Mouse (Mus musculus) limb, embryonic 14.5 days (tissue): ENCODE results near the gene Shisa5. TPM values are rescaled to one million over a fixed set of nuclear protein-coding genes. Genes with fewer than 3 reads are reported as not detected.

Experiments
- ATAC-seq: fragments of 200-750 bp; cut with Nextera tagmentation; 2 replicates; pipeline ENCODE4 v1.8.0; 2017; ENCODE audit warnings: low read depth, moderate number of reproducible peaks, moderate TSS enrichment; ENCODE audit not compliant: low FRiP score
- DNase-seq: peaks from one replicate; pipeline ENCODE4 v3.0.0-alpha.2; 2015; ENCODE audit warnings: low spot score
- H3K27ac ChIP-seq: fragments of 300-500 bp; sonication (generic); replicated peaks from 2 replicates; pipeline ENCODE4 v1.5.1; 2014; ENCODE audit warnings: low read depth, mild to moderate bottlenecking, low read length, moderate library complexity, mixed read lengths
- H3K27me3 ChIP-seq: fragments of 300-500 bp; sonication (generic); 2 replicates; pipeline ENCODE4 v1.6.1; 2014; ENCODE audit warnings: low read length, mixed read lengths; ENCODE audit not compliant: control insufficient read depth, insufficient read depth
- H3K36me3 ChIP-seq: fragments of 300-500 bp; sonication (generic); 2 replicates; pipeline ENCODE4 v1.6.1; 2014; ENCODE audit warnings: mild to moderate bottlenecking, low read length, moderate library complexity, mixed read lengths; ENCODE audit not compliant: control insufficient read depth, insufficient read depth
- H3K4me1 ChIP-seq: fragments of 300-500 bp; sonication (generic); 2 replicates; pipeline ENCODE4 v1.6.1; 2014; ENCODE audit warnings: antibody characterized with exemption, low read length, mixed read lengths; ENCODE audit not compliant: control insufficient read depth, insufficient read depth
- H3K4me2 ChIP-seq: fragments of 300-500 bp; sonication (generic); replicated peaks from 2 replicates; pipeline ENCODE4 v1.6.1; 2014; ENCODE audit warnings: low read depth, mild to moderate bottlenecking, low read length, moderate library complexity; ENCODE audit not compliant: severe bottlenecking
- H3K4me3 ChIP-seq: fragments of 300-500 bp; sonication (generic); replicated peaks from 2 replicates; pipeline ENCODE4 v1.5.1; 2014; ENCODE audit warnings: low read length
- H3K9ac ChIP-seq: fragments of 300-500 bp; sonication (generic); 2 replicates; pipeline ENCODE4 v1.6.1; 2014; ENCODE audit warnings: mild to moderate bottlenecking, low read depth, low read length, moderate library complexity; ENCODE audit not compliant: severe bottlenecking
- H3K9me3 ChIP-seq: fragments of 300-500 bp; sonication (generic); 2 replicates; pipeline ENCODE4 v1.6.1; 2016; ENCODE audit warnings: low read length; ENCODE audit not compliant: control insufficient read depth
- POLR2A ChIP-seq: fragments of 200-500 bp; IDR thresholded peaks from 2 replicates; pipeline ENCODE4 v1.8.0; 2012; ENCODE audit warnings: inconsistent platforms, mild to moderate bottlenecking, moderate library complexity, borderline replicate concordance; ENCODE audit not compliant: insufficient read depth, insufficient read length; ENCODE audit errors: extremely low read depth
- WGBS: fragments of 180-500 bp; shearing (Covaris S2); extraction: QIAGEN DNeasy Blood & Tissue Kit; methylation state at CpG from one replicate; pipeline ENCODE4 v1.1.7; 2014; 5-methylcytosine and 5-hydroxymethylcytosine counted together
- polyA plus RNA-seq, 2 experiments: library from polyadenylated mRNA; depleted of rRNA in 1 of 2; stranded (reverse) in 1 of 2; unstranded in 1 of 2; fragments of >200 nt; fragmentation: Nextera tagmentation in 1 of 2; extraction: Ambion mirVana in 1 of 2; gene quantifications; 2 replicates each; pipeline versions ENCODE4 v1.2.1 to v1.2.3; 2012 to 2014

The Shisa5 gene
- polyA plus RNA-seq, 2 experiments = 82.4 to 150 TPM

DNA sequence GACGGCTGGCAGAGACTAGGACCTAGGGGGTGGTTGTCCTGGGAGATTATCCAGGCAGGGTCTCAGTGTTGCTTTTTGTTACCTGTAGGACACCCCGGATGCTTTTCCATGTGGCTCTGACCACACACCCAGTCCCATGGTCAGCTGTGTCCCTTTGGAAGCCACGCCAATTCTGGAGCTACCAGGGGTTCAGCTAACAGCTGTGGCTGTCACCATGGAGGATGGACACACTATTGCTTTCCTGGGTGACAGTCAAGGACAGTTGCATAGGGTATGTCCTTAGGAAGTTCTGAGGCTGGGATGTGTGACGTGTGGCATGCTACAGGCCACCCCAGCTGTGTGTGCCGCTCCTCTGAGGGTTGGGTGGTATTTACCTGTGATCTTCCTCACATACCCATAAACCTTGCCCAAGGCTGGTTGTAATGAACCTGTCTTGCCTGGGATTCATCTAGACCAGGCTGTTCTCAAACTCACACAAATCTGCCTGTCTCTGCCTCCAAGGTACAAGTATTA, 63.6 kb downstream of the Shisa5 start:
- TF ChIP-seq POLR2A = no peak
- DNase-seq (no peak), ATAC-seq (no peak)
- Histone ChIP-seq H3K4me1 (peaks cover 37% of the 10 kb centered on the region), H3K27ac (no peak overlapping the region), H3K9me3 (no peaks in the 10 kb centered on the region), H3K9ac (no peak overlapping the region), H3K4me2 (no peak overlapping the region), H3K4me3 (no peak overlapping the region), H3K27me3 (no peaks in the 10 kb centered on the region), H3K36me3 (peaks cover 65% of the 10 kb centered on the region)
- 94% methylated on average over 5 of the region's 5 CpGs for WGBS

DNA sequence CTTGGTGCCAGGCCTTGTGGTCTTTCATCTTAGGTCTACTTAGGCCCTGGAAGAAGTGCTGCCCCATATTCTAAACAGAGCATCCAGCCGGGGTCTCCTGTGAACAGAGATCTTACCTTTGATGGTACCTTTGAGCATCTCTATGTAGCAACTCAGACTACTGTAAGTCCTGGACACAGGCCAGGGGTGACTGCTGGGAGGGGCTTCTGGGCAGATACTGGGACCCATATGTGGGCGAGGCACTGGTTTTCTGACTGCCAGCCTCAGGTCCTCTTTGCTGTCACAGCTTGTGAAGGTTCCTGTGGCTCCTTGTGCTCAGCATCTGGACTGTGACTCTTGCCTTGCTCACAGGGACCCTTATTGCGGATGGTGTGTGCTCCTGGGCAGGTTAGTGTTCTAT, 64.2 kb downstream of the Shisa5 start:
- Histone ChIP-seq H3K4me2 (no peak overlapping the region), H3K4me3 (no peak overlapping the region), H3K9ac (no peak overlapping the region), H3K4me1 (peaks cover 31% of the 10 kb centered on the region), H3K27ac (no peak overlapping the region), H3K27me3 (no peaks in the 10 kb centered on the region), H3K9me3 (no peaks in the 10 kb centered on the region), H3K36me3 (peaks cover 68% of the 10 kb centered on the region)
- 83% methylated on average over 3 of the region's 3 CpGs for WGBS
- ATAC-seq (no peak), DNase-seq (no peak)
- no peak for TF ChIP-seq POLR2A

DNA sequence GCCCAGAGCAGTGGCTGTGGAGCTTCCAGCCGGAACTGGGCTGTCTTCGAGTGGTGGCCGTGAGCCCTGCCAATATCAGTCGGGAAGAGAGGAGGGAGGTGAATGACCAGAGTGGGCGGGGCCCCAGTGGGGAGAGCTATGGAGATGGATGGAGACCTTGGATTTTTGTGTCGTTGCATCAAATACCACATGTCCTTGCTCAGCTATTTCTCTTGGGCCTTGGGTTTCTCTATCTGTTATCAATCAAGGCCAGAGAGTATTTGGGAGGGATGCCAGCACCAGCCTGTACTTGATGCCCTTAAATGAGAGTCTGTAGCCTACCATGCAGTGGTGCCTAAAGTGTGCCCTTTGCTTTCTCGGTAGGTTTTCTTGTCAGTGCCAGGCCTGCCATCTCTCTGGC, 64.9 kb downstream of the Shisa5 start:
- Histone ChIP-seq H3K9ac (no peak overlapping the region), H3K9me3 (no peaks in the 10 kb centered on the region), H3K4me2 (no peak overlapping the region), H3K4me3 (no peak overlapping the region), H3K27ac (no peak overlapping the region), H3K36me3 (peaks cover 75% of the 10 kb centered on the region), H3K4me1 (peaks cover 25% of the 10 kb centered on the region), H3K27me3 (no peaks in the 10 kb centered on the region)
- 86% methylated on average over 7 of the region's 7 CpGs for WGBS
- no peak for TF ChIP-seq POLR2A
- ATAC-seq = no peak
- no peak for DNase-seq

- no peak for DNase-seq
- no peaks in the 10 kb centered on the region for H3K27me3 ChIP-seq
- no peak for TF ChIP-seq POLR2A
- H3K4me3 ChIP-seq = no peak overlapping the region
- ATAC-seq = no peak
- H3K9ac ChIP-seq = no peak overlapping the region
- 87% methylated on average over 9 of the region's 9 CpGs for WGBS
- H3K27ac ChIP-seq = no peak overlapping the region
- no peaks in the 10 kb centered on the region for H3K9me3 ChIP-seq
- peaks cover 84% of the 10 kb centered on the region for H3K36me3 ChIP-seq
- H3K4me1 ChIP-seq = peaks cover 16% of the 10 kb centered on the region
- H3K4me2 ChIP-seq = no peak overlapping the region
These were observed 65.7 kb downstream of the Shisa5 start for GRCm38 (mm10) chr9:109104083-109104482.

DNA sequence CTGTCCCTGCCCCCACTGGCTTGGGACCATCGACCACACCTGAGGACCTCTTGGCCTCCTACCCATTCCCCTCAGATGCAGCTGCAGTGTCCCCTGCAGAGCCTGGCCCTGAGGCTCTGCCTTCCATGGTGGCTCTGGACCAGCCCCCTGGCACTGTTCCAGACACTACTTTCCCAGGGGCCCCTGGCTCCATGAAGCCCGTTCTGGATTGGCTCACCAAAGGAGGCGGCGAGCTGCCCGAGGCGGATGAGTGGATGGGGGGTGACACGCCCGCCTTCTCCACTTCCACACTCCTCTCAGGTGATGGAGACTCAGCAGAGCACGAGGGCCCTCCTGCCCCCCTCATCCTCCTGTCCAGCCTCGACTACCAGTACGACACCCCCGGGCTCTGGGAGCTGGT, 66.6 kb downstream of the Shisa5 start:
- H3K4me2 ChIP-seq = no peak overlapping the region
- no peaks in the 10 kb centered on the region for H3K9me3 ChIP-seq
- H3K36me3 ChIP-seq = peaks cover 84% of the 10 kb centered on the region
- H3K9ac ChIP-seq = no peak overlapping the region
- ATAC-seq (no peak), DNase-seq (no peak)
- WGBS = 71% methylated on average over 11 of the region's 12 CpGs
- H3K4me3 ChIP-seq = no peak overlapping the region
- peaks cover 8% of the 10 kb centered on the region; the same call in 1 of the 2 replicates for H3K4me1 ChIP-seq
- H3K27me3 ChIP-seq = no peaks in the 10 kb centered on the region
- no peak overlapping the region for H3K27ac ChIP-seq
- no peak for TF ChIP-seq POLR2A

- 94% methylated on average over 12 of the region's 12 CpGs for WGBS
- Histone ChIP-seq H3K9ac (no peak overlapping the region), H3K9me3 (no peaks in the 10 kb centered on the region), H3K4me3 (no peak overlapping the region), H3K27ac (no peak overlapping the region), H3K27me3 (no peaks in the 10 kb centered on the region), H3K4me2 (no peak overlapping the region), H3K36me3 (peaks cover 85% of the 10 kb centered on the region), H3K4me1 (0 out of 2 replicates have a peak, but pooled peaks cover 6% of the 10 kb centered on the region)
- no peak for DNase-seq
- no peak for TF ChIP-seq POLR2A
- ATAC-seq = no peak
These were observed 67.3 kb downstream of the Shisa5 start for GRCm38 (mm10) chr9:109105648-109106047.
